Mouse (Mus musculus) embryonic facial prominence, embryonic 12.5 days (tissue): ENCODE data around the gene Rapgef2. TPM values are rescaled to one million over a fixed set of nuclear protein-coding genes. Genes with fewer than 3 reads are reported as not detected.

Experiments
- ATAC-seq: fragments of 200-750 bp; cut with Nextera tagmentation; 2 replicates; pipeline ENCODE4 v1.8.0; 2017; ENCODE audit not compliant: insufficient number of reproducible peaks, insufficient read depth, low FRiP score, low TSS enrichment
- H3K27ac ChIP-seq: fragments of 300-500 bp; sonication (generic); 2 replicates; pipeline ENCODE4 v1.5.1; 2016; ENCODE audit warnings: mild to moderate bottlenecking
- H3K27me3 ChIP-seq: fragments of 300-500 bp; sonication (generic); 2 replicates; pipeline ENCODE4 v1.6.1; 2016; ENCODE audit warnings: mild to moderate bottlenecking, moderate library complexity
- H3K36me3 ChIP-seq: fragments of 300-500 bp; sonication (generic); 2 replicates; pipeline ENCODE4 v1.6.1; 2016; ENCODE audit warnings: mild to moderate bottlenecking
- H3K4me1 ChIP-seq: fragments of 300-500 bp; sonication (generic); 2 replicates; pipeline ENCODE4 v1.6.1; 2016
- H3K4me2 ChIP-seq: fragments of 300-500 bp; sonication (generic); replicated peaks from 2 replicates; pipeline ENCODE4 v1.6.1; 2016; ENCODE audit warnings: mild to moderate bottlenecking, moderate library complexity
- H3K4me3 ChIP-seq: fragments of 300-500 bp; sonication (generic); 2 replicates; pipeline ENCODE4 v1.5.1; 2016; ENCODE audit warnings: mild to moderate bottlenecking
- H3K9ac ChIP-seq: fragments of 300-500 bp; sonication (generic); 2 replicates; pipeline ENCODE4 v1.6.1; 2016; ENCODE audit warnings: mild to moderate bottlenecking, moderate library complexity
- H3K9me3 ChIP-seq: fragments of 300-500 bp; sonication (generic); 2 replicates; pipeline ENCODE4 v1.6.1; 2016; ENCODE audit warnings: mild to moderate bottlenecking, moderate library complexity
- WGBS: fragments of 180-500 bp; shearing (Covaris S2); methylation state at CpG from one replicate; pipeline ENCODE4 v1.1.7; 2016; 5-methylcytosine and 5-hydroxymethylcytosine counted together
- polyA plus RNA-seq: library from polyadenylated mRNA; unstranded; fragments of >200 nt; fragmentation: Nextera tagmentation; extraction: Ambion mirVana; gene quantifications from 2 replicates; pipeline ENCODE4 v1.2.1, GENCODE M21; 2016

Gene Rapgef2
- polyA plus RNA-seq, 1 experiment from 2014 or later: 11.1 TPM

DNA sequence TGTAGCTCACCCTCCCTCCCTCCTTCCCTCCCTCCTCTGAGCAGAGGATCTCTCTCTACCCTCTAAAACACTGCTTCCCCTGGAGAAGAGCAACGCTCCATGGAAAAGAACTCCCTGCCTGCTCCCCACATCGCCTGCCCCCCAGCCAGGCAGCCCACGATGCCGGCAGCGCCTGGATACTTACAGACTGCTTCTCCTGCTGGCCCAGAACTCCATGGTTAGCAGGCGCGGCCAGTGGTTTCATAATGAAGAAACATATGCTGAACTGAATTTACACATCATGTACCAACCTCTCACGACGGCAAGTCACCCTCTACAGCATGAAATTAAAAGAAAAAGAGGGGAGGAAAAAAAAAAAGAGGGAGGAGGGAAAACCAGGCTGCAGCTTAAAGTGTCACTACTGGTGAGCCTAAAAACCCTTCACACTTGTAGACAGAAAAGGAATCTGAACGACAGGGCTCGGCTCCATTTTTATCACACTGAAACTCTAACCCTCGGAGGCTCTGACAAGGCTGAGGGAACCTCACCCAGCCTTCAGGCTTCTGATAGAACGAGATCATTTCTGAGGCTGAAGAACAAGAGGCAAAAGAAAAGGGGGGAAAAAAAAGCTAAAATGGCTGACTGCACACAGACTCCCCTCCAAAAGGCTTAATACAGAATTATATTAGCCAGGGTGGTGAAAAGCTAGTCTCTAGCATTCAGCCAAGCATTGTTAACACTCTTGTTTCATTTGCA lies 141.5 kb downstream of the Rapgef2 start:
- Histone ChIP-seq H3K4me2 (peak overlapping the region; percentile 35), H3K4me1 (peaks cover 19% of the 10 kb centered on the region), H3K9ac (peak overlapping the region; percentile 16; the same call in 1 of the 2 replicates), H3K36me3 (no peaks in the 10 kb centered on the region), H3K27me3 (no peaks in the 10 kb centered on the region), H3K4me3 (0 out of 2 replicates have a peak overlapping the region, but pooled peaks have one; percentile 1), H3K9me3 (no peaks in the 10 kb centered on the region), H3K27ac (peak overlapping the region; percentile 73)
- WGBS: 25% methylated on average over 13 of the region's 13 CpGs
- peak; percentile 29; the same call in 1 of the 2 replicates for ATAC-seq

GRCm38 (mm10) chr3:79144085-79144484 lies 142.2 kb downstream of the Rapgef2 start:
- WGBS: 75% methylated on average over 6 of the region's 6 CpGs
- Histone ChIP-seq H3K27ac (no peak overlapping the region), H3K27me3 (no peaks in the 10 kb centered on the region), H3K36me3 (no peaks in the 10 kb centered on the region), H3K4me1 (peaks cover 19% of the 10 kb centered on the region), H3K4me3 (no peak overlapping the region), H3K4me2 (no peak overlapping the region; the same call in 1 of the 2 replicates), H3K9ac (no peak overlapping the region), H3K9me3 (no peaks in the 10 kb centered on the region)
- no peak for ATAC-seq

DNA sequence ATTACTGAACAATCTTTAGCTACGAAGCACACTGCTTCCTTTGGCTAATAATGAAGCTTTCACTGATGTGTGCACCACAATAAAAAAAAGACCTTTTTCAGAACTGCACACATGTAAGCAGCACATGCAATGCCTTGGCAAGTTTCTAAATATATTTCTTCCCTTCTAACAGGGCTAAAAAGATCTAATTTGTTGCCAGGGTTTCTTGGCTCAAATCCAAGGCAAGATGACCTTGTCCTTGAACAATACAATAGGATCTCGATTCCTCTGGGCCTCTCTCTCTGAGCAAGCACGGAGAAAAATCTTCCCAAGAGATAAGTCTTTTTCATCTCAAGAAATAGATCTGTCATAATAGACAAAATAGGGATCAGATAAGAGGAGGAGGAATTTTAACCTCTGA lies 147.1 kb downstream of the Rapgef2 start:
- ATAC-seq: no peak
- no peak overlapping the region for H3K4me2 ChIP-seq

DNA sequence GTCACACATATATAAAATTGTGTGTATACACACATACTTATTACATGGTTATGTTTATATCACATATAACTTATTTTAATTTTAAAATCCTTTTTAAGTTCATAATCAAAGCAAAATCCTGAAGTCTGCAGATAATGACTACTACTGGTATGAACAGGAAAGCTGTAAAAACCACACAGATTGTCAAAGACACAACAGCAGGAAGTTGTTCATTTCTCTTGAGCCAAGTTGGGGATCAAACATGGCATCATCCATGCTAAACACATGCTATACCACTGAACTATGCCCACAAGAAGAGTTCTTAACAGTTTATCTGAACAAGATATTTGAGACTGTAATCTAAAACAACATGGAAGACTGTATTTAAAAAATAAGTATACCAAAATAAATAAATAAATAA lies 147.7 kb downstream of the Rapgef2 start:
- Histone ChIP-seq H3K4me2 (no peak overlapping the region), H3K36me3 (no peaks in the 10 kb centered on the region), H3K4me1 (no peaks in the 10 kb centered on the region), H3K9ac (no peak overlapping the region), H3K27me3 (no peaks in the 10 kb centered on the region), H3K9me3 (no peaks in the 10 kb centered on the region), H3K27ac (no peak overlapping the region), H3K4me3 (no peak overlapping the region)
- no peak for ATAC-seq

More for the DNA sequence above, 147.1 kb downstream of the Rapgef2 start:
- 59% methylated on average over 3 of the region's 3 CpGs for WGBS
- H3K9me3 ChIP-seq: no peaks in the 10 kb centered on the region
- no peaks in the 10 kb centered on the region for H3K27me3 ChIP-seq
- no peak overlapping the region for H3K27ac ChIP-seq
- no peak overlapping the region for H3K9ac ChIP-seq
- H3K4me1 ChIP-seq: peaks cover 3% of the 10 kb centered on the region; the same call in 1 of the 2 replicates
- H3K4me3 ChIP-seq: no peak overlapping the region
- H3K36me3 ChIP-seq: no peaks in the 10 kb centered on the region

DNA sequence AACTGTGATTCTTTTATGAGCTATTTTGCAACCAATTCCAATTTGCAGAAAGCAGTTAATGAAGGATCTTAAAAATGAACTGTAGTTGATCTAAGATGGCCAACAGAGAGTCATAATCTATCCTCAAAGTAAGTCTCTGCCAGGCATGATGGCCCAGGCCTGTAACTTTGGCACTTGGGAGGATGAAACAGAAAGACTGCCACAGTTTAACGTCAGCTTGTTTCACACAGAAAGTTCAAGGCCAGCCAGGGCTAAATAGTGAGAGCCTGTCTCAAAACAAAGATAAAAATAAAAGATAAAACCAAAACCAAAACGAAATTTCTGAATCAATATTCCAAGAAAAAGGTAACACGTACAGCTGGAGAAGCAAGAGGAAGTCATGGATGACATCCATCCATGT lies 155.3 kb downstream of the Rapgef2 start:
- WGBS: 84% methylated on average over 3 of the region's 3 CpGs
- Histone ChIP-seq H3K4me3 (no peak overlapping the region), H3K27ac (no peak overlapping the region), H3K4me1 (no peaks in the 10 kb centered on the region), H3K27me3 (no peaks in the 10 kb centered on the region), H3K9me3 (no peaks in the 10 kb centered on the region), H3K9ac (no peak overlapping the region), H3K4me2 (no peak overlapping the region), H3K36me3 (no peaks in the 10 kb centered on the region)
- ATAC-seq: no peak

DNA sequence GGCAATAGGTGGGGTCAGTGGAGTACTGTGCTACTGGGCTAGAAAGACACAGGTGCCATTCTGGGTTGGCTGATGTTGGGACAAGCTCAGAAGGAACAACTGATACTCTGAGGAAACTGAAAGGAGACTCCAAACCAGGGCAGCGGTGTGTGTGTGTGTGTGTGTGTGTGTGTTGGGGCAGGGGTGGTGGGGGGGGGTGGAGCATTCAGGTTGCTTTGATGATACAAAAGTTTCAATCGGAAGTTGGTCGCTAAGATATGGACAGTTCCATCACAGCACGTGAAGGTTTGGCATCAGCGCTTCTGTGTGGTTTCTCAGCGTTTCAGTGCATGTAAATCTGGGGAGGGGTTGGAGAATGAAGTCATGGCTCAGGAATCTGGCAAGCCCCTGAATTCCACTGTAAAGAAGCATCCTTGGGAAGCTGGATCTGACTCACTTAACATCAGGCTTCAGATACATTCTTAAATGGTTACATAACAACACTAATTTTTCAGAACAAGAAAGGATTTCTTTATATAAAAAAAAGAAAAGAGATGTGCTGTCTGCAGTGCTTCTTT lies 157.2 kb downstream of the Rapgef2 start:
- H3K4me2 ChIP-seq: no peak overlapping the region
- WGBS: 61% methylated on average over 6 of the region's 6 CpGs
- no peak; the same call in 1 of the 2 replicates for ATAC-seq
- no peaks in the 10 kb centered on the region for H3K9me3 ChIP-seq
- H3K4me1 ChIP-seq: no peaks in the 10 kb centered on the region
- no peaks in the 10 kb centered on the region for H3K36me3 ChIP-seq
- no peak overlapping the region for H3K27ac ChIP-seq
- no peak overlapping the region for H3K9ac ChIP-seq
- H3K27me3 ChIP-seq: no peaks in the 10 kb centered on the region
- H3K4me3 ChIP-seq: no peak overlapping the region

DNA sequence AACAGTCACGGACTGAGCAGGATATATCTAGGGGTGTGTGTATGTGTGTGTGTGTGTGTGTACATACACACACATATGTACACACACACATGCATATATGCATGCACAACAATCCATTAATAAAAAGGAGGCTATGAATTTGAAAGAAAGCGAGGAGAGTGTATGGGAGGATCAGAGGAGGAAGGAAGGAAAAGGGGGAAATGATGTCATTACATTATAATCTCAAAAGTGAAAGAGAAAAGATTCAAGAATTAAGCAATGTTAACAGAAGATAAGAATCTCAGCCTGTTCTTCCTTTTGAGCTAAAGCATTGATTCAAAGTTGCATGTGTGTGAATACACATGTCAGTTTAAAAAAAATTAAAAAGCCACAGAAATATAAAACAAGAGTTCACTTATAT lies 158.5 kb downstream of the Rapgef2 start:
- 88% methylated on average over 2 of the region's 2 CpGs for WGBS
- H3K4me2 ChIP-seq: no peak overlapping the region
- H3K27me3 ChIP-seq: no peaks in the 10 kb centered on the region
- no peaks in the 10 kb centered on the region for H3K4me1 ChIP-seq
- no peak overlapping the region for H3K27ac ChIP-seq
- H3K9me3 ChIP-seq: no peaks in the 10 kb centered on the region
- no peak for ATAC-seq
- no peak overlapping the region for H3K4me3 ChIP-seq
- no peaks in the 10 kb centered on the region for H3K36me3 ChIP-seq
- H3K9ac ChIP-seq: no peak overlapping the region

DNA sequence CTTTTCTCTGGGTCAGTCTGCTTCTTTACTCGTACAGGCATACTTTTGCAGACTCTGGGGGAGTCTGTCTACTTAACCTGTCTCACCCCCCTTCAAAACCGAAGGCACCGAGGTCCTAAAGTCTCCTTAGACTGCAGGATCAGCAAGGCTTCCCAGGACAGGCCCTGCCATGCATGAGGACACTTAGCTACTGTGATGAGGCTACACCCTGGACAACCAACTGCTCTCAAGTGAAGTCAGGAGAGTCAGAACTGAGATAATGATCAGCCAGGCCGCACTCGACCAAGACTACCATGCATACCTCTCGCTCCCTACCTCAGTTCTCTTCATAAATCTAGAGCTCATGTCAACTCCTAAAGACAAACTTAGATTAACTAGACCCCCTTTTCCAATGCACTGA lies 159.5 kb downstream of the Rapgef2 start:
- Histone ChIP-seq H3K27ac (no peak overlapping the region), H3K36me3 (no peaks in the 10 kb centered on the region), H3K27me3 (no peaks in the 10 kb centered on the region), H3K4me2 (no peak overlapping the region), H3K4me3 (no peak overlapping the region), H3K9ac (no peak overlapping the region), H3K4me1 (0 out of 2 replicates have a peak, but pooled peaks cover 2% of the 10 kb centered on the region), H3K9me3 (no peaks in the 10 kb centered on the region)
- 88% methylated on average over 6 of the region's 6 CpGs for WGBS
- no peak for ATAC-seq

- no peak for ATAC-seq
- Histone ChIP-seq H3K4me2 (no peak overlapping the region), H3K27ac (no peak overlapping the region), H3K9me3 (no peaks in the 10 kb centered on the region), H3K27me3 (no peaks in the 10 kb centered on the region), H3K9ac (no peak overlapping the region), H3K4me1 (0 out of 2 replicates have a peak, but pooled peaks cover 4% of the 10 kb centered on the region), H3K36me3 (no peaks in the 10 kb centered on the region), H3K4me3 (no peak overlapping the region)
- WGBS: 62% methylated on average over 7 of the region's 7 CpGs
Observed at GRCm38 (mm10) chr3:79121391-79121790, 164.9 kb downstream of the Rapgef2 start.

DNA sequence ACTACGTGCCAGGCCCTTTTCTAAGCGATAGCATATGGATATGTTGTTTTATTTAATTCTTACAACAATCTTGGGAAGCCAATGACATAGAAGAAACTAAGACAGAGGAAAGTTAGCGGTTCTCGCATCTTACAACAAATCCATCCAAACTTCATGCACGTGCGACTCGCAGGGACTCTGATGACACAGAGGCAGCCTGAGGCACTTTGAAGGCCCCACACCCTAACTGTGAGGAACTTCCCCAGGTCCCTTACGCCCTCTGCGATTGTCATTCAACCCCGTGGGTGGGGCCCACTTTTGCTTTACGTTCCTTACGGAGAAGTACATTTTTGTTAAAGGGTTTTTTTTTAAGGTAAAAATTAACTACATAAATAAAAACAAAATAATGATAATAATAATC lies 166.3 kb downstream of the Rapgef2 start:
- no peak for ATAC-seq
- H3K9me3 ChIP-seq: no peaks in the 10 kb centered on the region
- H3K27ac ChIP-seq: no peak overlapping the region
- H3K9ac ChIP-seq: no peak overlapping the region
- H3K4me3 ChIP-seq: no peak overlapping the region
- 92% methylated on average over 12 of the region's 12 CpGs for WGBS
- H3K27me3 ChIP-seq: no peaks in the 10 kb centered on the region
- no peaks in the 10 kb centered on the region for H3K36me3 ChIP-seq
- H3K4me2 ChIP-seq: no peak overlapping the region
- H3K4me1 ChIP-seq: 0 out of 2 replicates have a peak, but pooled peaks cover 4% of the 10 kb centered on the region

DNA sequence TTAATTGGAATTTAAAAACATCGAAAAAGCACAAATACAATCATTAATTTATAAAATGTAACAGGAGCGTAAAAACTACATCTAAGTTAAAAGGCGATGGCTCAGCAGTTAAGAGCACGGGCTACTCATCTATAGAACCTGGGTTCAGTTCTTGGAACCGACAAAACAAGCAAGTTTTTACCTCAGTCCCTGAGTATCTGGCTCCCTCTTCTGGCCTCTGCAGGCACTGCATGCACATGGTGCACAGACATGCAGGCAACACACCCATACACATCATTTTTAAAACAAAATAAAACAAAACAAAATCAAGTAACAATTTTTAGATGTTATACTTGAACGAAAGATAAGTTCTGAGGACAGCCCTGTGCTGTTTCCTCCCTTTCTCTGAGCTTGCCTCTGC lies 176.2 kb downstream of the Rapgef2 start:
- Histone ChIP-seq H3K4me2 (no peak overlapping the region), H3K4me3 (no peak overlapping the region), H3K36me3 (0 out of 2 replicates have a peak, but pooled peaks cover 3% of the 10 kb centered on the region), H3K9me3 (no peaks in the 10 kb centered on the region), H3K9ac (no peak overlapping the region), H3K4me1 (no peaks in the 10 kb centered on the region), H3K27me3 (no peaks in the 10 kb centered on the region), H3K27ac (no peak overlapping the region)
- WGBS: 96% methylated on average over 6 of the region's 6 CpGs
- no peak for ATAC-seq

DNA sequence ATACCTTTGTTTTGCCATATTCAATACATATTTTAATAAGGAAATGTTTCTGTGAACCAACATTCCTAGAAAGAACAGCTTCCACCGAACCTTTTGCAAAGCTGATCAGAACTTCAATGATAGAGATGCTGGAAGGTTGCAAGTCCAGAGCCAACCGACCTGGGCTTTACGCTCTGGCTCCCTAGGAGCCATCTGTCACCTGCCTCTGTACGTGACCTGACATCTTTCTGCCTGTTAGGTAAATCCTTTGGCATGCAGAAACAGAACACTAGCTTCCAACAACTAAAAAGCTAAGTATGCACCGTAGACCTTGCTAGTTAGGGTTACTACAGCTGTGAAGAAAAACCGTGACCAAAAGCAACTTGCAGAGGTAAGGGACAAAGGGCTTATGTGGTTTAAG lies 178.1 kb downstream of the Rapgef2 start:
- no peak overlapping the region for H3K27ac ChIP-seq
- no peaks in the 10 kb centered on the region for H3K9me3 ChIP-seq
- H3K36me3 ChIP-seq: 0 out of 2 replicates have a peak, but pooled peaks cover 7% of the 10 kb centered on the region
- H3K4me1 ChIP-seq: no peaks in the 10 kb centered on the region
- no peak overlapping the region for H3K4me3 ChIP-seq
- no peak overlapping the region for H3K9ac ChIP-seq
- H3K4me2 ChIP-seq: no peak overlapping the region
- WGBS: 86% methylated on average over 6 of the region's 6 CpGs
- no peaks in the 10 kb centered on the region for H3K27me3 ChIP-seq
- no peak for ATAC-seq
